Comparison of ENCODE assay signal across 23 mouse cellular contexts in genomic region chr11:45634535-45635235, GRCm38 (mm10).
DNase-seq lines count a peak whose midpoint lies in the region; ATAC-seq lines count a peak whose summit lies in the region.
"Had no signal": no experiment of that assay in that cellular context is flagged by ENCODE, and none has a peak within 500 bp of the region (broad histone marks: within the 10 kb centered on the region; RNA-seq: fewer than 3 reads in every experiment).

No protein-coding gene starts in this region.

- H3K4me3 ChIP-seq in heart, embryonic 12.5 days = no peak overlapping the region
- H3K4me3 ChIP-seq in liver, embryonic 12.5 days = no peak overlapping the region
- H3K4me3 ChIP-seq: embryonic facial prominence, embryonic 13.5 days; hindbrain, embryonic 13.5 days; limb, embryonic 12.5 days had no signal

- no peaks in the 10 kb centered on the region for H3K4me1 ChIP-seq in heart, embryonic 12.5 days (replicated peaks)
- 0 out of 2 replicates have a peak, but pooled peaks cover 5% of the 10 kb centered on the region for H3K4me1 ChIP-seq in liver, embryonic 12.5 days
- H3K4me1 ChIP-seq: embryonic facial prominence, embryonic 13.5 days; hindbrain, embryonic 13.5 days had no signal

- H3K4me2 ChIP-seq in heart, embryonic 12.5 days = no peak overlapping the region
- no peak overlapping the region for H3K4me2 ChIP-seq in liver, embryonic 12.5 days
- H3K4me2 ChIP-seq: embryonic facial prominence, embryonic 13.5 days; hindbrain, embryonic 13.5 days; limb, embryonic 12.5 days; lung, embryonic 14.5 days had no signal

- 44% methylated on average over 10 of the region's 10 CpGs for WGBS in heart, embryonic 12.5 days
- WGBS in liver, embryonic 12.5 days (ENCODE audit: insufficient replicate concordance) = 41% methylated on average over 10 of the region's 10 CpGs

- ATAC-seq in heart, embryonic 12.5 days (ENCODE audit: insufficient number of reproducible peaks, low FRiP score) = peak; percentile 90
- ATAC-seq in liver, embryonic 12.5 days = peak; percentile 83
- no peak for ATAC-seq in frontal cortex, adult (ENCODE audit: low TSS enrichment)
- ATAC-seq: forebrain, embryonic 16.5 days had no signal

- no peaks in the 10 kb centered on the region for H3K27me3 ChIP-seq in heart, embryonic 12.5 days (replicated peaks)
- no peaks in the 10 kb centered on the region for H3K27me3 ChIP-seq in liver, embryonic 12.5 days (replicated peaks)
- H3K27me3 ChIP-seq: embryonic facial prominence, embryonic 13.5 days; hindbrain, embryonic 13.5 days; limb, embryonic 12.5 days had no signal

- H3K9ac ChIP-seq in heart, embryonic 12.5 days = no peak overlapping the region
- no peak overlapping the region for H3K9ac ChIP-seq in liver, embryonic 12.5 days
- H3K9ac ChIP-seq: embryonic facial prominence, embryonic 13.5 days; hindbrain, embryonic 13.5 days; limb, embryonic 12.5 days; lung, embryonic 14.5 days had no signal

- intact Hi-C loops in heart, postnatal 36 days (cut with DNase I) = no loop called here

- H3K36me3 ChIP-seq in heart, embryonic 12.5 days = no peaks in the 10 kb centered on the region
- H3K36me3 ChIP-seq in liver, embryonic 12.5 days = no peaks in the 10 kb centered on the region
- H3K36me3 ChIP-seq: embryonic facial prominence, embryonic 13.5 days; hindbrain, embryonic 13.5 days; limb, embryonic 12.5 days had no signal

- H3K9me3 ChIP-seq in heart, embryonic 12.5 days (replicated peaks) = 0 out of 2 replicates have a peak, but pooled peaks cover 5% of the 10 kb centered on the region
- H3K9me3 ChIP-seq in liver, embryonic 12.5 days (replicated peaks) = no peaks in the 10 kb centered on the region
- H3K9me3 ChIP-seq: embryonic facial prominence, embryonic 13.5 days; hindbrain, embryonic 13.5 days; limb, embryonic 12.5 days had no signal

- H3K27ac ChIP-seq in heart, embryonic 12.5 days (ENCODE audit: poor library complexity, severe bottlenecking) = peak overlapping the region; percentile 35; the same call in 1 of the 2 replicates
- no peak overlapping the region for H3K27ac ChIP-seq in liver, embryonic 12.5 days
- H3K27ac ChIP-seq: embryonic facial prominence, embryonic 13.5 days; hindbrain, embryonic 13.5 days; limb, embryonic 12.5 days had no signal

- DNase-seq in heart, postnatal 36 days = no peak
- peak; percentile 11 for DNase-seq in ovary, adult 18-20 months (ENCODE audit: low spot score)
- DNase-seq in ovary, postnatal 10 days (ENCODE audit: low spot score) = no peak
- DNase-seq in yolk sac, embryonic 10.5 days (ENCODE audit: low spot score) = peak; percentile 9
- DNase-seq: adrenal gland, postnatal 25 days; B cell, adult 2 months; cerebellum, adult 11 months; cerebellum, postnatal 14 days; gastrocnemius, postnatal 36 days; kidney, adult 9 months; kidney, postnatal 36 days; layer of hippocampus, adult 9-11 months; lung, embryonic 14.5 days; lung, postnatal 36 days; thymus, adult 18-20 months; thymus, postnatal 4 days had no signal

Comparison
In these comparisons a context has a peak if more than half of its experiments do, and no peak if none do; other contexts are left out.
1. DNase-seq: peak in ovary, adult 18-20 months (single experiment) and yolk sac, embryonic 10.5 days (single experiment); none in heart, postnatal 36 days (0 of 2) and ovary, postnatal 10 days (single experiment).